Mouse (Mus musculus) liver, embryonic 14.5 days (tissue): ENCODE data around the gene Bloc1s4. TPM values are rescaled to one million over a fixed set of nuclear protein-coding genes. Genes with fewer than 3 reads are reported as not detected.

ENCODE experiments used
- ATAC-seq: fragments of 200-750 bp; cut with Nextera tagmentation; 2 replicates; pipeline ENCODE4 v1.8.0; 2017; ENCODE audit warnings: moderate number of reproducible peaks, mild to moderate bottlenecking, moderate library complexity; ENCODE audit not compliant: insufficient read depth
- DNase-seq, 3 experiments: peaks; one replicate each; pipeline ENCODE4 v3.0.0-alpha.2; 2012 to 2013; ENCODE audit warnings: low read depth in 3 of 3, low spot score in 3 of 3
- H3K27ac ChIP-seq: fragments of 300-500 bp; sonication (generic); 2 replicates; pipeline ENCODE4 v1.5.1; 2014; ENCODE audit warnings: moderate library complexity, mild to moderate bottlenecking, control low read depth, inconsistent platforms
- H3K27me3 ChIP-seq: fragments of 300-500 bp; sonication (generic); 2 replicates; pipeline ENCODE4 v1.6.1; 2014; ENCODE audit warnings: mild to moderate bottlenecking, low read length, moderate library complexity; ENCODE audit not compliant: control insufficient read depth, insufficient read depth
- H3K36me3 ChIP-seq: fragments of 300-500 bp; sonication (generic); replicated peaks from 2 replicates; pipeline ENCODE4 v1.6.1; 2014; ENCODE audit warnings: low read depth; ENCODE audit not compliant: control insufficient read depth, insufficient read depth
- H3K4me1 ChIP-seq, 2 experiments: fragments of 200-500 bp in 1 of 2; fragments of 300-500 bp in 1 of 2; sonication (generic) in 1 of 2; replicated peaks; 2 replicates each; pipeline ENCODE4 v1.6.1; 2012 to 2014; ENCODE audit warnings: antibody characterized with exemption in 1 of 2, inconsistent platforms in 1 of 2, low read length in 1 of 2; ENCODE audit not compliant: control insufficient read depth in 2 of 2, insufficient read depth in 2 of 2
- H3K4me2 ChIP-seq: fragments of 300-500 bp; sonication (generic); 2 replicates; pipeline ENCODE4 v1.6.1; 2014; ENCODE audit warnings: low read depth, mild to moderate bottlenecking, control low read depth, moderate library complexity
- H3K4me3 ChIP-seq, 2 experiments: fragments of 200-500 bp in 1 of 2; fragments of 300-500 bp in 1 of 2; sonication (generic) in 1 of 2; 2 replicates each; pipeline ENCODE4 v1.5.1; 2012 to 2014; ENCODE audit warnings: low read depth in 2 of 2, low read length in 2 of 2, mild to moderate bottlenecking in 2 of 2, control low read depth in 1 of 2, inconsistent platforms in 1 of 2, moderate library complexity in 1 of 2; ENCODE audit not compliant: insufficient read depth in 1 of 2
- H3K9ac ChIP-seq: fragments of 300-500 bp; sonication (generic); replicated peaks from 2 replicates; pipeline ENCODE4 v1.6.1; 2014; ENCODE audit warnings: mild to moderate bottlenecking, control low read depth, moderate library complexity
- H3K9me3 ChIP-seq: fragments of 300-500 bp; sonication (generic); 2 replicates; pipeline ENCODE4 v1.6.1; 2016; ENCODE audit warnings: low read length, mixed read lengths; ENCODE audit not compliant: control insufficient read depth
- CTCF ChIP-seq: IDR thresholded peaks from 2 replicates; pipeline ENCODE4 v1.5.1; 2016; ENCODE audit warnings: antibody characterized with exemption, low read depth, control low read depth
- EP300 ChIP-seq: IDR thresholded peaks from 2 replicates; pipeline ENCODE4 v1.6.1; 2016; ENCODE audit warnings: antibody characterized with exemption, low read depth
- WGBS: fragments of 180-500 bp; shearing (Covaris S2); extraction: QIAGEN DNeasy Blood & Tissue Kit; methylation state at CpG from one replicate; pipeline ENCODE4 v1.1.7; 2014; ENCODE audit not compliant: insufficient replicate concordance; 5-methylcytosine and 5-hydroxymethylcytosine counted together
- polyA plus RNA-seq, 2 experiments: library from polyadenylated mRNA; depleted of rRNA in 1 of 2; stranded (reverse) in 1 of 2; unstranded in 1 of 2; fragments of >200 nt; fragmentation: Nextera tagmentation in 1 of 2; extraction: Ambion mirVana in 1 of 2; gene quantifications; 2 replicates each; pipeline versions ENCODE4 v1.2.1 to v1.2.3; 2012 to 2014

The Bloc1s4 gene
- polyA plus RNA-seq, 2 experiments: 10.9 to 11.9 TPM

DNA sequence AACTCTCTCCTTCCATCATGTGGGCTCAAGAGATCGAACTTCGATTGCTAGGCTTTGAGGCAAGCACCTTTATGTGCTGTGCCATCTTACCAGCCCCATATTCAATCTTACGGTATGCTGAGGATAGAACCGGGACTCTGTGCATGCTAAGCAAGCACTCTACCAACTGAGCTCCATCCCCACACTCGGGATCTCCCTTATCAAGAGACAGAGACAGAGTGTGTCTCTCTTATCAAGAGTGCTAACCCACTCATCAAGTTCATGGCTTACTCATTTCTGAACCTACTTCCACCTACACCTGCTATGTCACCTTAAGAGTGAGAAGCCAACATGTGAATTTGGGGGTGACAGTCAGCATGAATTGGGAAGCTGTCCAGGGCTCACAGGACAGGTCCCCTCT, 28.2 kb downstream of the Bloc1s4 start:
- no peaks in the 10 kb centered on the region for H3K36me3 ChIP-seq
- peak overlapping the region; percentile 81 for H3K4me2 ChIP-seq
- TF ChIP-seq CTCF: no peak
- no peak for TF ChIP-seq EP300
- ATAC-seq: peak; percentile 40
- H3K4me3 ChIP-seq: peak overlapping the region; percentile 13 to 40
- H3K27me3 ChIP-seq: peaks cover 2% of the 10 kb centered on the region; the same call in 1 of the 2 replicates
- peak overlapping the region; percentile 66 for H3K9ac ChIP-seq
- WGBS: 48% methylated on average over 5 of the region's 5 CpGs
- H3K4me1 ChIP-seq: peaks cover 56 to 57% of the 10 kb centered on the region in 2 experiments
- H3K27ac ChIP-seq: peak overlapping the region; percentile 99
- DNase-seq: no peak
- no peaks in the 10 kb centered on the region for H3K9me3 ChIP-seq

DNA sequence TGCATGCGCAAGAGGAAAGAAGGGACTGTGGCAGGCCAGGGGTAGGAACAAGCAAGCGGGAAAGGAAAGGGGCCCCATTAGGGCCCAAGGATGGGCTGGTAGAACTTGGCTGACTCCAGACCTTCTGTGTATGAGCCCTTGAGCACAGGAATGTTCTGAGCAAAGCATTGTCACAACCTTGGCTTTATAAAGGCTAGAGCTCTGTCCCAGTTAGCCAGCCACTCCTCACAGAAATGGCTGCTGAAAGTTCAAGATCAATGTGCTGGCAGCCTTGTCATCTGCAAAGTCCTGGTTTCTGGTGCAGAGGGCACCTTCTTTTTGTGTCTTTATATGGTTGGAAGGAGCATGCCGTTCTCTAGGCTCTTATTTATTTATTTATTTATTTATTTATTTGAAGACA, 28.8 kb downstream of the Bloc1s4 start:
- Histone ChIP-seq H3K9ac (peak overlapping the region; percentile 66), H3K4me3 (no peak overlapping the region), H3K27ac (peak overlapping the region; percentile 99), H3K4me2 (peak overlapping the region; percentile 81), H3K27me3 (peaks cover 2% of the 10 kb centered on the region; the same call in 1 of the 2 replicates), H3K36me3 (no peaks in the 10 kb centered on the region), H3K9me3 (no peaks in the 10 kb centered on the region), H3K4me1 (peaks cover 57 to 60% of the 10 kb centered on the region in 2 experiments)
- DNase-seq (no peak), ATAC-seq (no peak)
- 82% methylated on average over 3 of the region's 3 CpGs for WGBS
- TF ChIP-seq EP300 (no peak), CTCF (no peak)

DNA sequence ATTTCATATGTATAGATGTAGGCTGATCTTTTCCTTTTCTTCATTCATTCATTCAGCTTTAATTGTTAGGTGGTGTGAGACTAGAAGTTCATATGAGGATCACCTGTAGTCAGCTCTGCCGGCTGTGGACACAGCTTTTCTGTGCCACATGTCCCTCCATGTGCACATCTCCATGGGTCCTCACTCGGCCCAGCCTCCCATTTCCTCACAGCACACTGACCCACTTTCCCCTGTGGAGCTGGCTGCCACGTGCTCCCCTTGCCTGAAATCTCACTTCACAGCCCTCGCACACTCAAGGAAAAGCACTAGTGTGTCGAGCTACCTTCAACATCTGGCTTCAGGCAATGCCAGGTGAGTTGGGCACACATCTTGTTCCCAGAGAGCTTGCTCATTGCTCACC, 29.3 kb downstream of the Bloc1s4 start:
- H3K4me3 ChIP-seq: no peak overlapping the region
- 74% methylated on average over 5 of the region's 5 CpGs for WGBS
- peaks cover 2% of the 10 kb centered on the region; the same call in 1 of the 2 replicates for H3K27me3 ChIP-seq
- TF ChIP-seq CTCF: no peak
- no peak for TF ChIP-seq EP300
- DNase-seq (no peak), ATAC-seq (no peak)
- peak overlapping the region; percentile 0; the same call in 1 of the 2 replicates for H3K27ac ChIP-seq
- H3K9ac ChIP-seq: peak overlapping the region; percentile 66; the same call in 1 of the 2 replicates
- H3K4me2 ChIP-seq: peak overlapping the region; percentile 81
- H3K9me3 ChIP-seq: no peaks in the 10 kb centered on the region
- H3K4me1 ChIP-seq: peaks cover 56 to 65% of the 10 kb centered on the region in 2 experiments
- no peaks in the 10 kb centered on the region for H3K36me3 ChIP-seq

DNA sequence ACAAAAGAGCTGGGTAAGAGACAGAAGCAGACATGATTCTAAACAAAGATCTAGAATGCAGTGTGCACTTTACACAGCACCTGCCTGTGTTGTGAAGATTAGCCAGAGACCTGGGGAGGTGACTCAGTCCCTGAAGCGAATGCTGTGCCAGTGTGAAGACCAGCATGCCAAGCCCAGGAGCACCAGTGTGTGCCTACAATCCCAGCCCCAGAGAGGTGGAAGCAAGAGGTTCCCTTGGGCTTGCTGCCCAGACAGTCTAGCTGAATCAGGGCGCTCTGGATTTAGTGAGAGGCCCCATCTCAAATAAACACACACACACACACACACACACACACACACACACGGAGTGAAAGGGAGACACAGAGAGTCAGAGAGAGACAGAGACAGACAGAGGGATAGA, 30.6 kb downstream of the Bloc1s4 start:
- WGBS: 58% methylated on average over 3 of the region's 3 CpGs
- Histone ChIP-seq H3K9me3 (no peaks in the 10 kb centered on the region), H3K9ac (no peak overlapping the region), H3K4me1 (peaks cover 54 to 65% of the 10 kb centered on the region in 2 experiments), H3K27me3 (peaks cover 2% of the 10 kb centered on the region; the same call in 1 of the 2 replicates), H3K27ac (no peak overlapping the region), H3K36me3 (no peaks in the 10 kb centered on the region), H3K4me3 (no peak overlapping the region), H3K4me2 (no peak overlapping the region)
- TF ChIP-seq CTCF: no peak
- no peak for TF ChIP-seq EP300
- no peak for DNase-seq
- no peak for ATAC-seq

DNA sequence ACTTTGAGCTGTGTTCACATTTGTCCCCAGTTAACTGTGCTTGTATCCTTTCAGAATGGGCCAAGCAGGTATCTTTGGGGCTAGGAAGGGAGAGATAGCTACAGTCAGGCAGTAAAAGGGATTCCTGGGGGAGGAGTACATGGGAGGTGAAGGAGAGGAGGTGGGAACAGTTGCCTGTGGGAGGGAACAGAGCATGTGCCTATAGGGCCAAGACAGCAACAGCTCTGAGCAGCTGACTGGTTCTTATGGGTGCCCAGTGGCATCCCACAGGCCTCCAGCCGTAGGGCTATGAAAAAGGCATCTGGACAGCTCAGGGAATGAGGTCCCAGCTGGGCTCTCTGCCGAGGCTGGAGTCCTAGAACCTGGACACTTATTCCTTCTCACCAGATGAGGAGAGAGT, 31.6 kb downstream of the Bloc1s4 start:
- Histone ChIP-seq H3K4me1 (peaks cover 54 to 65% of the 10 kb centered on the region in 2 experiments), H3K9me3 (no peaks in the 10 kb centered on the region), H3K9ac (no peak overlapping the region), H3K4me3 (no peak overlapping the region), H3K36me3 (no peaks in the 10 kb centered on the region), H3K4me2 (no peak overlapping the region), H3K27me3 (peaks cover 2% of the 10 kb centered on the region; the same call in 1 of the 2 replicates), H3K27ac (no peak overlapping the region)
- TF ChIP-seq EP300: no peak
- no peak for TF ChIP-seq CTCF
- 67% methylated on average over 2 of the region's 2 CpGs for WGBS
- ATAC-seq (no peak), DNase-seq (no peak)
